Mouse (Mus musculus): ENCODE measurements around the gene Mrpl38.
A peak's percentile ranks its signal among the peaks of the same experiment; 100 is the strongest.

The Mrpl38 gene

DNA sequence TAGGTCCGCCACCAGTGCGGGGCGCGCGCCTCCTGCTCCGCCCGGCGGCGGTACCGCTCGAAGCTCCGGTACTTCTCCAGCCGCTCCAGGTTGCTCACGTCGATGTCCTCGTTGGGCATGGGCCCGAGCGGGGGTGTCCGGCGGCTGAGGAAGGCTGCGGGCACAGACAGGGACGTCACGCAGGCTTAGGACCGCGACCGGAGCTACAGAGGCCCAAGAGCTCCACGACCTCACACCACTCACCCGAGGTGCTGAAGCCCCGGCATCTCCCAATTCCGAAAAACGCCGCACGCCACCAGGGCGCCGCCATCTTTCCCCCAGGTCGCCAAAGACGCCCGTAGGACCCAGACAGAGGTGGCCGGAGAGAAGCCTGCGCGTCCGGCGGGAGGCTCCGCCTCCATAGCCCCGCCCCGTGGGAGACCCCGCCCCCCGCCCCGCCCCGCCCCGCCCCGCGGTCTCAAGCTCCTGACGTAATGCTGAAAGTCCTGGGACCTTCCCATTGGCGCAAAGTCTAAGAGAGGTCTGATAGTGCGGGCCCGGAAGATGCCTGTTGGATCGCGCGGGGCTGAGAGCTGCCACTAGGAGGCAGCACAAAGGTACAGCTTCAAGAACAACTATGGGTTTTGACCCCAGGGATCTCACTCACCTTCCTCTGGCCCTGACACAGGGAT, at the start of gene Mrpl38:
Gene Mrpl38 (minus strand): TSS at position 401 of the 671 bp plus-strand sequence.
- DNase-seq (ENCODE audit: low spot score in 2 of 2): peak; percentile 82 to 86

DNA sequence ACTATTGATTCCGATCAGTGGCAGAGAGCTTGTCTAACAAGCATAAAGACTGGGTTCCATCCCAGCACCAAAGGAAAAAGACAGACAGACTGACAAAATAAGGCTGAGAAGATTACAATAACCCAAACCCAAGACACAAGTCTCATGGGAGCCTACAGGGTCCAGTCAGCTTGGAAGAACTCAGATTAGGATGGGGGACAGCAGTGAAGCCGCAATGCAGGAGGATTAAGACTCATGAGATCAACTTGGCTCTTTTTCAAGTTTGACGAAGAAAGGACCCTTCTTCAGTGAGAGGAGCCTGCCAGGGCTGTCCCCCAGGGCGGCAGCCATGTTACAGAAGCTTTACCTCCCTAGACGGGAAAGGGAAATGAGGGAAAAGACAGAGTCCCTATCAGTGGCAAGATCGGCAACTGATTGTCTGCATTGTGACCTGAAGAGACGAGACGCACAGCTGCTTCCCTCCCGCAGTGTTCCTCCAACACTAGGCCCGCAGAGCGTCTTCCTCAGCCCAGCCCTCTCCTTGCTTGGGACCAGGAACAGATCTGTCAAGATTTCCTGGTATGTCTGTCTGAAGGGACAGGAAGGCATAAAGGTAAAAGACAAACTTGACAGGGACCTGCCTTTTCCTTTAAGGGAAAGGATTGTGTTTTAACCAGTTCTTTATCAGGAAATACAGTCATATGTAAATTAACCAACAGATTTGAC, 48.7 kb upstream of the Mrpl38 start:
- DNase-seq (ENCODE audit: low spot score in 2 of 2): no peak

DNA sequence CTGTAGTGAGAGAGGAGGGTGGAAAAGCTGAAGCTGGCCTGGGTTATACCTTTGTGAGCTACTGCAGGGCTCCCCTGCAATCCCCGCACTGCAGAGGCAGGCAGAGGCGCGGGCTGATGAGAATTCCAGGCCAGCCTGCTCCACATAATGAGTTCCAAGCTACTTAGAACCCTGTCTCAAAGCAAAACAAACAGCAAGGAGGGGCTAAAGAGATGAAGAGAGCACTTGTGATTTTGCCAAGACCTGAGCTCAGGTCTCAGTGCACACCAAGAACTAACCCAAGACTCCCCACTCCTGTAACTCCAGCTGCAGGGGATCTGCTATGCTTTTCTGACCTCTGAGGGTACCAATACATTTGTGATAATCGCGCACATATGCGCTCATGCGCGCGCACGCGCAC, 47.7 kb upstream of the Mrpl38 start:
- no peak for DNase-seq (ENCODE audit: low spot score in 2 of 2)

DNA sequence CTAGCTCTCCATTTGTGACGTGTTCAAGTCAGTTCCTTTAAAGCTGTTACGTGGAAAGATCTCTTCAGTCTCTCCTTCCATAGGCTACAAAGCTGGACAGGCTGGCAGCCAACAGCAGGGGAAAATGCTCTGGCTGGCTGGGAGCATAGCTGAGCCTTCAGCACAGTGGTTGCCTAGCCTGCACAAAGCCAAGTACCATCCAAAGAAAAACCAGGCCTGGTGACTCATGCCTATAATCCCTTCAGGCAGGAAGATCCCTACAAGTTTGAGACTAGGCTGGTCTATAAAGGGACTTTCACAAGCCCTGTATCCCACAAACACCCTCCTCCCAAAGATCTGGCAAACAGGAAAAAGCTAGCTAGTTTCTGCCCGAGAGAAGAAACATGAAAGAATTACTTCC, 47.2 kb upstream of the Mrpl38 start:
- DNase-seq (ENCODE audit: low spot score in 2 of 2): no peak

DNA sequence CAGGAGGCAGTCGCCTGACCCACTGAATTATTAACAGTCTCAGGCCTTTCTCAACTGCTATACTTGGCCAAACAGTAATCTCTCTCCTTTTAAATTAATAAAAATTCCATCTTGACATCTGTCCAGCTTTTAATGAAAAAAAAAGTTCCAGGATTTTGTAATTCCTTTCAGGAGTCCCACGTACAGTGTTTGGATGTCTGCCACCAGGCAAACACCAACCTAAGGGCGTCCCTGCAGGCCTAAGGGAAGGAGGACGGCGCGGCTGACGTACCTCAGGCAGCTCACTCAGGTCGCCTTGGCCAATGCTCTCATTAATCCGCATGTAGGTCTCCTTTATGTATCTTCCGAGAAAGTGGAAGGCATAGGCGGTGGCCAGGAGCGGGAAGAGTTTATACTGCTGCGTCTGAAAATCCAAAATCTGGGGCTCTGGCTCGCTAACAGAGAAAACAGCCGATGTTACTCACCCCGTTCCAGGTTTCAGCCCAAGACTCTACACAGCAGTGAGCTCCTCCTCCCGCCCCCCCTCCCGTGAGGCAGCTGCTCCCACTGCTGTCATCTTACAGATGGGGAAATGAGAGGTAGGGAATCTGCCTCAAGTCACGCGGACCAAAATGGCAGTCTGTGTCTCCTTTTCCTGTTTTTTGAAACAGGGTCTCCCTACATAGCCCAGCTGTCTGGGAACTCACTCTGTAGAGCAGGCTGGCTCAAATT, 39.9 kb upstream of the Mrpl38 start:
- no peak for DNase-seq (ENCODE audit: low spot score in 2 of 2)

DNA sequence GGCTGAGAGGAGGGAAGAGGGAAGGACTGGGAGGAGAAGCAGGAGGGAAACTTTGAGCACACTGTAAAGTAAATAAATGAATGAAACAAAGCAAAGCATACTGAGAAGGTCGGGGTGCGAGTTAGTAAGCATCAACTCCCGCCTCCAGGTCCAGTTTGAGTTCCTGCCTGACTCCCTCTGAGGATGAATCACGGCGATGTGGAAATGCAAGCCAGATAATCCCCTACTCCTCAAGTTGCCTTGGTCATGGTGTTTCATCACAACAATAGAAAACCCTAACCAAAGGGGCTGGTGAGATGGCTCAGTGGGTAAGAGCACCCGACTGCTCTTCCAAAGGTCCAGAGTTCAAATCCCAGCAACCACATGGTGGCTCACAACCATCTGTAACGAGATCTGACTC, 37.3 kb upstream of the Mrpl38 start:
- no peak for DNase-seq (ENCODE audit: low spot score in 2 of 2)

DNA sequence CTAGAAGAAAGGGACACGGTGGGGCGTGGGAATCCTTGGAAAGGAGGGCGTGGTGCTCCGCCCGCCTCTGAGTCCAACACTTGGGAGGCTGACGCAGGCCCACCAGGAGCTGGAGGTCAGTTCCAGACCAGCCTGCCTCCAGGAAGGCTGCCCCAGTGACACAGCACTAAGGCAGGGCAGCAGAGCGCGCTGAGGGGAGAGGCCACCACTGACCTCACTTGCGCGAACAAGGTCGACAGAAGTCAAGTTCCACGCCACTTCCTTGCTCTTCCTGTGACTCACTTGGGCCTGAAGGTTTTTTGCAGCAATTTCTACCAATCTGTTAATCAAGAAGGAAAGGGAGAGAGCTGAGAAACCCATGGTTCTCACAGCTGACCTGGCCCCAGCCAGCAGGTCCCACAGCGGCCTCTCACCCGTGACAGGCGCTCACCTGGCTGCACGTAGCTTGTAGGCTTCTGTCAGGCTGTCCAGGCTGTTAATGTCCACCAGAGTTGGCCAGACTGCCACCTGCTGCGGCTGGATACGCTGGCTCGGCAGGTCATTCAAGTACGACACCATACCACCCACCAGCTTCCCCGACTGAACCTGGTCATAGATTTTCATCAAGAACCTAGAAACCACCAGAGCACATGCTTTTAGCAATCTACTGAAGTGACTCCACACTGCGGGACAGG, 36.2 kb upstream of the Mrpl38 start:
- DNase-seq (ENCODE audit: low spot score in 2 of 2): no peak

DNA sequence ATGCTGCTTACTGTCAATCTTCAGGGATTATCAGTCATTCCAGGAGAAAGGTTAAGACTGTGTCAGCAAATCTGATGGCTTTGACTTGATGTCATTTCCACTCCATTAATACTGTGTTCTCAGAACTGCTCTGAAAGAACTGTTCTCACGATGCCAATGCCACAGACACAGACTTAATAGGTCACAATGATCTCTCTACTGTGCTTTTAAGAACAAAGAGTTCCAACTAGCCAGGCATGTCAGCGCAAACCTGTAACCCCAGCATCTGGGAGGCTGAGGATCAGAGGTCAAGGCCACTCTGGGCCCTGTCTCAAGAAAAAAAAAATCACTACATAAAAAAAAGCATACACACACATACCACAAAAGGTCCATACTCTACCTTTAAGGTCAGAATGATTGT, 33.3 kb upstream of the Mrpl38 start:
- no peak for DNase-seq (ENCODE audit: low spot score in 2 of 2)

DNA sequence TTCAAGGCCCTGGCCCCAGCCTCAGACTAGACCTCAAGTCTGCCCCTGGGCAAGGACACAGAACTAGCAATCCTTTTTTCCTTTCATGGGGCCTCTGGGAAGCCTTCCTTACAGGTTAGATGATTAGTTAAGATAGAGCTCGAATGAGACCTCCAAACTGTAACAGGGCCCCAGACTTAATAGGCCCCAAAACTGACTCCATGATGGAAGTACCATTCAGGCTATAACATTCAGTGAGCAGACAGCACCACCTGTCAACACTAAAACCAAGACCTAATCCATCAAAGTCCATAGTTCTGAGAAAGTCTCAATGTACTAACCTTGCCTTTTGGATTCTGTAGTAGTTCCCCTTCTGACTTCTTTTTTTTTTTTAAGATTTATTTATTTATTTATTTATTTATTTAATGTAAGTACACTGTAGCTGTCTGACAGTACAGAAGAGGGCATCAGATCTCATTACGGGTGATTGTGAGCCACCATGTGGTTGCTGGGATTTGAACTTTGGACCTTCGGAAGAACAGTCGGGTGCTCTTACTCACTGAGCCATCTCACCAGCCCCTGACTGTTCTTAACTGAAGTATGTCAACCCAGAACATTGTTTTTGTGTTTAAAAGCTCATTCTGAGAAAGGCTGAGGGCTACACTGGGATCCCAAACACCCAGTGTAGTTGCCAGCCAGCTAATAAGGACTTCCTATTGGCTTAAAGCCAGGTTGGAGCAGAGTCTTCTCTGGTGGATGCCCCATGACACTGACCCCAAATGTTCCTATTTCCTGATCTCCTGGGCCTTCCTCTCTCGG, 31.5 kb upstream of the Mrpl38 start:
- DNase-seq (ENCODE audit: low spot score in 2 of 2): no peak

DNA sequence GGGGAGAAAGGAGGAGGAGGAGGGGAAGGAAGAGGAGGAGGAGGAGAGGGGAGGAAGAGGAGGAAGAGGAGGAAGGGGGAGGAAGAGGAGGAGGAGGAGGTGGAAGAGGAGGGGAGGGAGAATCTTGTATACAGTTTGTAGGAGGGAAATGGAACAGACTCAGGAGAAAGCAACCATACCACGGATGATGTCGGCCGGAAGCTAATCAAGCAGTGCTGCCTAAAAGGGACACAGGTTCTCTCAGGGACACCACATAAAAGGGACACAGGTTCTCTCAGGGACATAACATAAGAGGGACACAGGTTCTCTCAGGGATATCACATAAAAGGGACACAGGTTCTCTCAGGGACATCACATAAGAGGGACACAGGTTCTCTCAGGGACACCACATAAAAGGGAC, 30.5 kb upstream of the Mrpl38 start:
- no peak for DNase-seq (ENCODE audit: low spot score in 2 of 2)

DNA sequence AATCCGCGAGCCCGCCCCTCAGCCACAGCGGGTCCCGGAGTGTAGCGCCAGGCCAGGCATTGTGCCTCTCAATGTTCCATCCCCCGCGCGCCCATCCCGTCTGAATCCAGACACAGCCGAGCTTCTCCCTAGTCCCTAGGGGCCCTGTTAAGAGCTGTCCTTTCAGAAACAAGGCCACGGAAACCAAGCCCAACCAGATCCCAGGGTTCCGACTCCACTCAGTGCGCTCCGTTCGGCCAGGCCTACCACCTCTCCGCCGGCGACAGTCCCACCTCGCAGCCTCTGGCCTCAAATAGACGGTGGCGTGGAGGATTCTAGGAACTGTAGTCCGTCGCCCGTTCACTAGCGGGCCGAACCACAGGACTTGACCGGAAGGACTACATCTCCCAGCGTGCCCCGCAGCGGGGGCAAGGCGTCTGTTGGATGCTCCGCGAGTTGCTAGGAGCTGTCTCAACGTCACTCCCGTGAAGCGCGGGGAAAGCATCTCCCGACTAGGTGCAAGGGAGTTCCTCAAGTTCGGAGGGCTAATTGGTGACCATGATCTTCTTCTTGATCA, 29.3 kb upstream of the Mrpl38 start, which contains the start of gene Fbf1:
Gene Fbf1 (minus strand): TSS at position 283 of the 556 bp plus-strand sequence.
- peak; percentile 84 to 86 for DNase-seq (ENCODE audit: low spot score in 2 of 2)

DNA sequence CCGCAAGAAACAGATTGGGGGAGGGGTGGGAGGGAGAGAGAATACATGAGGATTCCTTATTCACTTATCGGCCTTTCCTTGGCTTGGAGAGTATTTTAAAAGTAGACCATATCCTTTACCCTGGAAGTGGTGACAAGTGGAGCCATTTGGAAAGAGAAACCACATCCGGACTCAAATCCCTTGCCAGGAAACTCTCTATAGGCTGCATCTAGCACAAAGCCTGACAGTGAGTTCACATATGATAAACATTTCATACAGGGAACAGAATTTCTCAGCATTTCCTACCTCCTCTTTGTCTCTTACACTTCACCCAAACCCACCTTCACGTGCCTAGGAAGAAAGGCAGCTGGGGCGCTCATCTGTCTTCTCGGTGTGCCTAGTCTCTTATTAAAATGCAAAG, 28.6 kb upstream of the Mrpl38 start:
- no peak for DNase-seq (ENCODE audit: low spot score in 2 of 2)

DNA sequence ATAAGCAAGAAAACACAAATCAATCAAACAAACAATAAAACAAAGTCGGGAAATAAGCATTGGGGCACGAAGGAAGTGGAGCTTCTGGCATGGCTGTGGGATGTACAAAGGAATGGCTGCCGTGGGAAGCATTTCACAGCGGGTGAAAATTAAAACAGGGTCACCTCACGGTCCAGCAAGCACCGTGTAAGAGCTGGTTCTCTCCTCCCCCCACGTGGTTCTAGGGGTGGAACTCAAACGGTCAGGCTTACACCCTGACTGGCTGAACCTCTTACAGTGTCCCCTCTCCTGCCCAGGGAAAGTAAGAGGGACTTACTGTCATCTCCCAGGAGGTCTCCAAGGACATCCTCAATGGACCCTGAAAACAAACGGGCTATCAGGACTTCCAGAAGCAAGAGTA, 24.3 kb upstream of the Mrpl38 start:
- DNase-seq (ENCODE audit: low spot score in 2 of 2): no peak

DNA sequence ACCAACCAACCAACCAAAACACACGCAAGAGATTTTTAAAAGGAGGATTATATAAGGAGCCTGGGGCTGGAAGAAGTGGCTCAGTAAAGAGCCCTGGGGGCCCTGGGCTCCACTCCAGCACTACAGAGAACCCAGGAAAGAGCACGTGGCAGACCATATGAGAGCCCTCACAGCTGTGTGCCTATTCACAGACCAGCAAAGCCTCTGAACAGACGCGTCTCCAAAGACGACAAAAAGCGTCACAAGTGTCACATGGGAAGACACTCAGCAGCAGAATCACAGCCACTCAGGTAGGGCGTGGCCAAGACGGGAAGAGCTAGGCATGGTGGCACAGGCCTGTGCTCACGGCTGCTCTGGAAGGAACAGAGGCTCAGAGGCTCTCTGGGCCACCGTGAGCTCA, 23.5 kb upstream of the Mrpl38 start:
- DNase-seq (ENCODE audit: low spot score in 2 of 2): no peak

DNA sequence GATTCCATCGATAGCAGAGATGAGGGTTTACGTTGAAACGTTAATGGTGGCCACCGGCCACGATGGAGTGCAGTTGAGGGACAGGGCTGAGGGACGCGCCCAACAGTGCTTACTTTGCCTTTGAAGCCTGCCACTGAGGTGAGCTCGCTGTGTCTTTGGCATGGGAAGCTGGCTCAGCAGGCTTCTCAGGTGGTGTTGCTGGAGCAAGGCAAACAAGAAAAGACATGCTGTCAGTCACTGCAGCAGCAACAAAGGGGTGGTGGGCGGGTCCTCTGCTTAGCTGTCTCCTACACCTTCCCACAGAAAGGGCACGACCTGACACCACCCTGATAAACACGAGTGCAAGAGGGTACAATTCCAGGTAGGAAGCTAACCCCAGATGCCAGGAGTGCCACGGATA, 22.6 kb upstream of the Mrpl38 start:
- DNase-seq (ENCODE audit: low spot score in 2 of 2): no peak

DNA sequence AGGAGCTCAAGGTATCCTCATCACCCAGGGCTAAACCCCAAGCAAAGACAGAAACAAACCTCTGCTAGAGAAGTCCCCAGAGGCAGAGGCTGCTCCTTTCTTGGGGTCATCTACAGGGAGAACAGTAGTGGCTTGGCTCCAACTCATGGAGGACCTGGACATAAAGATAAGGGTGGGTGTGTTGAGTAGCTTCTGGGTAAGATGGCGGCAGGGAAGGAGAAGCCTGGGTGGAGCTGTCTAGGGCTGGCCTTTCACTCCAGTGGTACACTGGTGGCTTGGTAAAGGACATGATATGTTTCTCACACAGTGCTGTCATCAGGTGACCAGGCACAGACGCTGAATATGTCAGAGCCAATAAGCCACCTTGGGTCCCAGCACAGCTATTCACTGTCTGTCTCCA, 12.3 kb upstream of the Mrpl38 start:
- DNase-seq (ENCODE audit: low spot score in 2 of 2): no peak

DNA sequence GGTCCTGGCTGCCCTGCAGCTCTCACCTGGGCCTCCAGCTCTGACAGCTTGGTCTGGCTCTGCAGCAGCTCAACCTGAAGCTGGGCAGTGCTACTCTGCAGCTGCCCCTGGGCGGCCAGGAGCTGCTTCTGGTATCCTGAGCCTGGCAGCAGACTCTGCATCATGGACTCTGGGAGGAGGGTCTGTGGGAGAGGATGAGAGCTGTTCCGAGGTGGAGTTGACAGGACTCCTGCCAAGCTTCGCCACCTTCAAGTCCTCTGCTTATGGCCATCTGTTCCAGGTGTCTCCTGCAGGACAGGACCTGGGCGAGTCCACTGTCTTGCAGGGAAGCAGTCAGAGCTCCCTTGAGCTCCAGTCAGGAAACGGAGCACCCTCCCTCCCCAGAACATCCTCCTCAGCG, 10.7 kb upstream of the Mrpl38 start:
- no peak for DNase-seq (ENCODE audit: low spot score in 2 of 2)

DNA sequence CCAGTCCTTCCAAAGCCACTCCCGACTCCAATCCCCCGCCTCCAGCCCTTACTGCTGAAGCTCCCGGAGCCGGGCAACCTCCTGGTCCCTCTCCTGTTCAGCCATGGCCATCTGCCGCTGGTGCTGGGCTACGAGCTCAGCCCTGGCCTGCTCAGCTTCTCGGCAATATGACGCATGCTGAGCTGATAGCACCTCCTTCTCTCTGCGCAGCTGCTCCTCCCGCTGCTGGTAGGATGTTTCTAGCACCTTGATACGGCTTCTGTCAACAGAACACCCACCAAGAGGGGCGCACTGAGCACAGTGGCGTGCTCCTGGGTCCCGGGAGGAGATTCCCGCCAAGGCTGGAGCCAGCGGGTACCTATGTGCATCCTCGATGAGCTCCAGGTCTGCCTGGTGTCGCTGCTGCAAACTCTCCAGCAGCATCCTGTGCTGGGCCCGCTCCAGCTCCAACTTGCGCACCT, 10.1 kb upstream of the Mrpl38 start:
- DNase-seq (ENCODE audit: low spot score in 2 of 2): no peak

DNA sequence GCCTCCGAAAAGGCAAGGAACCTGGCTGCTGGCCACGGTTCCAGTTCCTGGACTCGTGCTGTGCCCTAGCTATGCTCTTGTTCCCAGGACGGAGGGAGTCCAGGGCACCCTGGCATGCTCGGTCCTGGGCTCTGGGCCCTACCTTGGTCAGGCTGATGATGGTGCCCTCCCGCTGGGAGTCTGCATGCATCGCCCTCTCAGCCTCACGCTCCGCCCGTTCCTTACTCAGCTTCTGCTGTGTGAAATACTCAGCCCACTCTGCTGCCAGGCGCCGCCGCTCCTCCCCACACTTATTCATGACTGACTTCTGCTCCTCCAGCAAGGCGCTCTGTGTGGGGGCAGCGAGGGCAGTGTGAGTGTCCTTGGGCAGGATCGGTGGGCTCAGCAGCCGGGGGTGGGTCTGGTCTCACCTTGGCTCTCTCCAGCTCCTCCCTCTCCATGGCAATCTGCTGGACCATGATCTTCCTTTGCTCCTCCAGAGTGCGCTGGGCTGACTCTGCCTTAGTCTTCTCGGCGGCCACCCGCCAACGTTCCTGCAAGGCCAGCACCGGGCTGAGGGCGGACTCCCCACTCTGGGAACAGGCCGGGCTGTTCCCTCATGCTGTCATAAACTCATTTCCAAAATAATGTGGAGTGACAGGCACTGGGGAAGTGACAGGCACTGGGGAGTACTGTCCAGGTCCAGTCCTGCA, 7.8 kb upstream of the Mrpl38 start:
- no peak for DNase-seq (ENCODE audit: low spot score in 2 of 2)

DNA sequence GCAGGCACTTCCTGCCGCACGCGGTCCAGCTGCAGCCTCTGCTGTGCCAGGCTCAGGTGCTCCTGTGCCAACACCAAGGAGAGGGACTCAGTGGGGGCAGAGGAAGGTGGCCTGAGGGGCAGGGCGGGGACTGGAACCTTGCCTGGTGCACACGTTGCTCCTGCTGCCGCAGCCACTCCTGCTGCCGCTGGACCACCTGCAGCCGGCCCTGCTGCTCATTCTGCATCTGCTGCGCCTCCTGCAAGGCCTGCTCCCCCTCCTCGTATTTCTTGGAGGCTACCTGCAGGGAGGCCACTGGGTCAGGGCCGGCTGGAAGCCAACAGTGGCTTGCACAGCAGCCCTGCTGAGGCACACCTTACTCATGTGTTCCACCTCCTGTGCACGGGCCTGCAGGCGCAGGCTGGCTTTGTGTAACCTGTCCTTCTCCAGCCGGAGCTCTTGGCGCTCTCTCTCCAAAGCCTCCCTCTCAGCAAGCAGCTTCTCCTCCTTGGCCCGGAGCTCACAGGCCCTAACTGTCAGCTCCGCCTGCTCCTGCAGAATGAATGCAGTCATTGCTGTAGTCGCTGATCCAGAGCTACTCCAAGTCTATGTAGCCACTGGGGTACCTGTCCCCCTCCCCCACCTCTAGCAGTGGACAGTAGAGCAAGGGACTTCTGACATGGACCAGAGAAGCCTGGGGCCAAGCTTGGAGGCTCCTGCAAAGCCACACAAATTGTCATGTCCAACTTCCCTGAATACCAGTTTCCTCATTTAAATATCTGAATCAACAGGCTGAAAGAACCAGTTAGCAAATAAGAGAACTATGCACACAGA, 7.0 kb upstream of the Mrpl38 start:
- DNase-seq (ENCODE audit: low spot score in 2 of 2): no peak
